ENCODE assay signal across 16 mouse cellular contexts in the genomic region with DNA sequence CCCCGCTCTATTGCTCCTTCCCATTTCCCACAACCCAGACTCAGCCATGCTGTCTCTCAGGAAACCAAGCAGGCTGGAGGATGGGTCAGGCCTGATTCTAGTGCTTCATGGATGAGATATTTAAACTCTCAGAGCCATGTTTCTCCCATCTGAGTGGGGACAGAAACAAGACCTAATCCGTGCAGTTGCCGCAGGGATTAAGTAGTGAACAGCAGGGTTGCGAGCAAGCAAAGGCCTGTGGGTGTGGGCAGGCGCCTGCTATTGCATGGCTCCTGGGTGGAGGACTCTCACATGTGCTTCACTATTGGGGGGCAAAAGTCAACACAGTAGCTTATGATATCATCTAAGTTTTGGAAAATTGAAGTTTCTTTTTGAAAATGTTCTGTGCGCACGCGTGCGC. TPM values are rescaled to one million over a fixed set of nuclear protein-coding genes. Genes with fewer than 3 reads are reported as not detected.
DNase-seq lines count a peak whose midpoint lies in the region; ATAC-seq and TF ChIP-seq lines count a peak whose summit lies in the region.
"Had no signal": no experiment of that assay in that cellular context is flagged by ENCODE, and none has a peak within 500 bp of the region (broad histone marks: within the 10 kb centered on the region; RNA-seq: fewer than 3 reads in every experiment).

No protein-coding gene starts in this region.

- no peaks in the 10 kb centered on the region for H3K36me3 ChIP-seq in hindbrain, embryonic 12.5 days
- H3K36me3 ChIP-seq in hindbrain, embryonic 11.5 days (ENCODE audit: control insufficient read depth, insufficient read depth, low read length): no peaks in the 10 kb centered on the region
- no peaks in the 10 kb centered on the region for H3K36me3 ChIP-seq in embryonic facial prominence, embryonic 11.5 days (replicated peaks; ENCODE audit: control insufficient read depth, insufficient read depth, low read depth, low read length)
- no peaks in the 10 kb centered on the region for H3K36me3 ChIP-seq in limb, embryonic 10.5 days
- H3K36me3 ChIP-seq: intestine, embryonic 15.5 days had no signal

- H3K4me2 ChIP-seq in hindbrain, embryonic 12.5 days (replicated peaks): no peak overlapping the region
- H3K4me2 ChIP-seq in hindbrain, embryonic 11.5 days (replicated peaks; ENCODE audit: low read depth, low read length): no peak overlapping the region
- no peak overlapping the region for H3K4me2 ChIP-seq in embryonic facial prominence, embryonic 11.5 days (ENCODE audit: low read depth, low read length)
- H3K4me2 ChIP-seq: intestine, embryonic 15.5 days had no signal

- H3K9me3 ChIP-seq in hindbrain, embryonic 12.5 days (replicated peaks): no peaks in the 10 kb centered on the region
- H3K9me3 ChIP-seq in hindbrain, embryonic 11.5 days (ENCODE audit: control insufficient read depth, low read length): no peaks in the 10 kb centered on the region
- H3K9me3 ChIP-seq in embryonic facial prominence, embryonic 11.5 days (replicated peaks; ENCODE audit: control insufficient read depth, low read length): no peaks in the 10 kb centered on the region
- H3K9me3 ChIP-seq in limb, embryonic 10.5 days (replicated peaks): no peaks in the 10 kb centered on the region
- H3K9me3 ChIP-seq: intestine, embryonic 15.5 days had no signal

- intact Hi-C loops in left cerebral cortex, postnatal 10 days (cut with DNase I): no loop called here

- no peak overlapping the region for H3K4me3 ChIP-seq in hindbrain, embryonic 12.5 days
- no peak overlapping the region for H3K4me3 ChIP-seq in hindbrain, embryonic 11.5 days (ENCODE audit: low read depth, low read length)
- no peak overlapping the region for H3K4me3 ChIP-seq in embryonic facial prominence, embryonic 11.5 days (ENCODE audit: low read depth, low read length)
- H3K4me3 ChIP-seq in limb, embryonic 10.5 days: no peak overlapping the region
- no peak overlapping the region for H3K4me3 ChIP-seq in layer of hippocampus, adult 2 months
- H3K4me3 ChIP-seq: intestine, embryonic 15.5 days; myocyte had no signal

- H3K27ac ChIP-seq in hindbrain, embryonic 12.5 days: peak overlapping the region; percentile 77
- H3K27ac ChIP-seq in hindbrain, embryonic 11.5 days (ENCODE audit: low read depth, low read length): no peak overlapping the region
- 0 out of 2 replicates have a peak overlapping the region, but pooled peaks have one; percentile 64 for H3K27ac ChIP-seq in embryonic facial prominence, embryonic 11.5 days (replicated peaks; ENCODE audit: low read depth, low read length)
- H3K27ac ChIP-seq in limb, embryonic 10.5 days: peak overlapping the region; percentile 86
- H3K27ac ChIP-seq in layer of hippocampus, adult 2 months: no peak overlapping the region
- H3K27ac ChIP-seq: intestine, embryonic 15.5 days; stomach, postnatal 0 days had no signal

- no peaks in the 10 kb centered on the region; the same call in 1 of the 2 replicates for H3K27me3 ChIP-seq in hindbrain, embryonic 12.5 days
- H3K27me3 ChIP-seq in hindbrain, embryonic 11.5 days (ENCODE audit: control insufficient read depth, insufficient read depth, low read length): no peaks in the 10 kb centered on the region
- H3K27me3 ChIP-seq in embryonic facial prominence, embryonic 11.5 days (ENCODE audit: control insufficient read depth, insufficient read depth, low read length): no peaks in the 10 kb centered on the region
- no peaks in the 10 kb centered on the region; the same call in 1 of the 2 replicates for H3K27me3 ChIP-seq in limb, embryonic 10.5 days (ENCODE audit: low read depth, poor library complexity, severe bottlenecking)
- H3K27me3 ChIP-seq: intestine, embryonic 15.5 days; Patski had no signal

- WGBS in hindbrain, embryonic 12.5 days: 70% methylated on average over 9 of the region's 9 CpGs
- 85% methylated on average over 9 of the region's 9 CpGs for WGBS in hindbrain, embryonic 11.5 days
- WGBS in embryonic facial prominence, embryonic 11.5 days: 83% methylated on average over 9 of the region's 9 CpGs
- WGBS in limb, embryonic 10.5 days: 90% methylated on average over 9 of the region's 9 CpGs

- no peak for TF ChIP-seq CTCF in layer of hippocampus, adult 2 months (conservative IDR thresholded peaks at IDR 0.05)

- 0 out of 2 replicates have a peak overlapping the region, but pooled peaks have one; percentile 19 for H3K9ac ChIP-seq in hindbrain, embryonic 12.5 days
- H3K9ac ChIP-seq in hindbrain, embryonic 11.5 days (ENCODE audit: low read depth, low read length): no peak overlapping the region
- no peak overlapping the region for H3K9ac ChIP-seq in embryonic facial prominence, embryonic 11.5 days (replicated peaks; ENCODE audit: low read length)
- H3K9ac ChIP-seq: intestine, embryonic 15.5 days had no signal

- H3K4me1 ChIP-seq in hindbrain, embryonic 12.5 days: peaks cover 25% of the 10 kb centered on the region
- H3K4me1 ChIP-seq in hindbrain, embryonic 11.5 days (replicated peaks; ENCODE audit: control insufficient read depth, insufficient read depth, low read length): peaks cover 2% of the 10 kb centered on the region; the same call in 1 of the 2 replicates
- H3K4me1 ChIP-seq in embryonic facial prominence, embryonic 11.5 days (ENCODE audit: control insufficient read depth, insufficient read depth, low read length): 0 out of 2 replicates have a peak, but pooled peaks cover 2% of the 10 kb centered on the region
- H3K4me1 ChIP-seq in limb, embryonic 10.5 days: peaks cover 24% of the 10 kb centered on the region

- no peak for DNase-seq in hindbrain, embryonic 11.5 days (ENCODE audit: low spot score)
- peak; percentile 28 for DNase-seq in R1 (ENCODE audit: low read depth, low spot score)
- DNase-seq in embryonic facial prominence, embryonic 11.5 days (ENCODE audit: low spot score): no peak
- DNase-seq in limb, embryonic 10.5 days (ENCODE audit: low spot score): no peak
- DNase-seq in layer of hippocampus, adult 2 months (ENCODE audit: low spot score in 2 of 2): no peak
- no peak for DNase-seq in left cerebral cortex, postnatal 10 days (ENCODE audit: extremely low spot score in 1 of 2, low spot score in 2 of 2)
- DNase-seq: cerebellum, adult 9-11 months; gastrocnemius, postnatal 36 days; heart, postnatal 36 days; lung, postnatal 10 days; right cerebral cortex, postnatal 14 days had no signal

- no peak for ATAC-seq in hindbrain, embryonic 12.5 days (ENCODE audit: low FRiP score)
- ATAC-seq in hindbrain, embryonic 11.5 days (ENCODE audit: low FRiP score): no peak
- ATAC-seq in embryonic facial prominence, embryonic 11.5 days (replicated peaks; ENCODE audit: insufficient number of reproducible peaks, low FRiP score, low TSS enrichment, low read depth): no peak
- ATAC-seq: Patski had no signal

RNA-seq across cellular contexts. Expression of gene Emid1, which starts 32.8 kb away (rescaled TPM):
- 17.7 and 21.9 TPM in 2 replicates for polyA plus RNA-seq in hindbrain, embryonic 12.5 days (2016; fragmentation: Nextera tagmentation; extraction: Ambion mirVana)
- polyA plus RNA-seq in hindbrain, embryonic 11.5 days (2014; fragmentation: Nextera tagmentation; extraction: Ambion mirVana): 19.2 and 22.7 TPM in 2 replicates
- polyA plus RNA-seq in embryonic facial prominence, embryonic 11.5 days (2014; fragmentation: Nextera tagmentation; extraction: Ambion mirVana): 7.8 and 11.9 TPM in 2 replicates
- polyA plus RNA-seq in limb, embryonic 10.5 days (2016; fragmentation: Nextera tagmentation; extraction: Ambion mirVana): 12.1 and 12.3 TPM in 2 replicates
- total RNA-seq in layer of hippocampus, adult 2 months (2021): 1 to 10 TPM; 4.2 to 4.9 TPM
- total RNA-seq in left cerebral cortex, postnatal 10 days (2021): 10 to 100 TPM; 49.3 to 54.0 TPM
- polyA plus RNA-seq: Patski had no signal

Comparison
In these comparisons a context has a peak if more than half of its experiments do, and no peak if none do; other contexts are left out.
1. H3K27ac ChIP-seq: peak in hindbrain, embryonic 12.5 days (single experiment), embryonic facial prominence, embryonic 11.5 days (single experiment) and limb, embryonic 10.5 days (single experiment); none in hindbrain, embryonic 11.5 days (single experiment) and layer of hippocampus, adult 2 months (single experiment).